Mouse (Mus musculus) MEL (cell line): Measurements from ENCODE around the gene Gm37240.

Source experiments
- CTCF ChIP-seq, 3 experiments: IDR thresholded peaks in 2 of 3; conservative IDR thresholded peaks in 1 of 3; 2 replicates each; pipeline ENCODE4 v1.5.1; 2011 to 2012; ENCODE audit warnings: low read length in 3 of 3, low read depth in 2 of 3, mild to moderate bottlenecking in 2 of 3, improper control_type of control experiment in 1 of 3, inconsistent platforms in 1 of 3, mixed read lengths in 1 of 3, moderate library complexity in 1 of 3; ENCODE audit not compliant: control insufficient read depth in 1 of 3, insufficient read depth in 1 of 3, poor library complexity in 1 of 3, severe bottlenecking in 1 of 3
- ELF1 ChIP-seq: IDR thresholded peaks from 2 replicates; pipeline ENCODE4 v1.6.1; 2014; ENCODE audit warnings: low read depth, mild to moderate bottlenecking, inconsistent platforms, low read length, improper control_type of control experiment, moderate library complexity
- GATA1 ChIP-seq: IDR thresholded peaks from 2 replicates; pipeline ENCODE4 v1.6.1; 2011; ENCODE audit warnings: low read depth, low read length, improper control_type of control experiment
- KAT2A ChIP-seq: conservative IDR thresholded peaks from 2 replicates; pipeline ENCODE4 v1.6.1; 2012; ENCODE audit warnings: low read depth, low read length, improper control_type of control experiment, inconsistent platforms
- MAX ChIP-seq: IDR thresholded peaks from 2 replicates; pipeline ENCODE4 v1.6.1; 2011; ENCODE audit warnings: low read length, improper control_type of control experiment
- MYC ChIP-seq: IDR thresholded peaks from 2 replicates; pipeline ENCODE4 v1.6.1; 2011; ENCODE audit warnings: low read depth, mild to moderate bottlenecking, low read length, improper control_type of control experiment, moderate library complexity
- NELFE ChIP-seq: IDR thresholded peaks from 2 replicates; pipeline ENCODE4 v1.6.1; 2011; ENCODE audit warnings: low read depth, low read length, improper control_type of control experiment
- POLR2A ChIP-seq, 2 experiments: IDR thresholded peaks; 2 replicates each; pipeline ENCODE4 v1.6.1; 2011 to 2012; ENCODE audit warnings: low read length in 2 of 2, mild to moderate bottlenecking in 2 of 2, control low read depth in 1 of 2, improper control_type of control experiment in 1 of 2, low read depth in 1 of 2, moderate library complexity in 1 of 2; ENCODE audit not compliant: control insufficient read depth in 1 of 2, insufficient read depth in 1 of 2, poor library complexity in 1 of 2
- RAD21 ChIP-seq: IDR thresholded peaks from 2 replicates; pipeline ENCODE4 v1.6.1; 2011; ENCODE audit warnings: mild to moderate bottlenecking, low read depth, low read length, improper control_type of control experiment
- TCF12 ChIP-seq: IDR thresholded peaks from 2 replicates; pipeline ENCODE4 v1.6.1; 2014; ENCODE audit warnings: low read depth, mild to moderate bottlenecking, inconsistent platforms, low read length, improper control_type of control experiment, moderate library complexity

- TF ChIP-seq CTCF (IDR thresholded peaks at IDR 0.05 in 2 of 3, conservative IDR thresholded peaks at IDR 0.05 in 1 of 3; ENCODE audit: control insufficient read depth in 1 of 3, insufficient read depth in 1 of 3, low read depth in 2 of 3, low read length in 3 of 3, poor library complexity in 1 of 3, severe bottlenecking in 1 of 3): no peak
- no peak for TF ChIP-seq KAT2A
- no peak for TF ChIP-seq MYC
- no peak for TF ChIP-seq POLR2A (IDR thresholded peaks at IDR 0.05; ENCODE audit: control insufficient read depth in 1 of 2, insufficient read depth in 1 of 2, low read depth in 1 of 2, low read length in 2 of 2, poor library complexity in 1 of 2)
- no peak for TF ChIP-seq RAD21
- no peak for TF ChIP-seq MAX
- no peak for TF ChIP-seq ELF1
- no peak for TF ChIP-seq NELFE
- no peak for TF ChIP-seq GATA1
- TF ChIP-seq TCF12: no peak
These were observed 337.0 kb downstream of the Gm37240 start for GRCm38 (mm10) chr3:85550312-85550711.
